Mouse (Mus musculus) forebrain, embryonic 16.5 days (tissue): ENCODE data around the gene Tas2r122. TPM values are rescaled to one million over a fixed set of nuclear protein-coding genes. Genes with fewer than 3 reads are reported as not detected.
"Not testable (repeated sequence)": the region's sequence is repeated elsewhere in the genome, so short reads cannot be mapped to it uniquely, and the experiment has no call there.

Source experiments
- ATAC-seq: fragments of 200-750 bp; cut with Nextera tagmentation; 2 replicates; pipeline ENCODE4 v1.8.0; 2017; ENCODE audit warnings: mild to moderate bottlenecking, moderate library complexity
- H3K27ac ChIP-seq: fragments of 300-500 bp; sonication (generic); 2 replicates; pipeline ENCODE4 v1.5.1; 2014; ENCODE audit warnings: low read length, control low read depth
- H3K27me3 ChIP-seq: fragments of 300-500 bp; sonication (generic); replicated peaks from 2 replicates; pipeline ENCODE4 v1.6.1; 2014; ENCODE audit warnings: low read length; ENCODE audit not compliant: control insufficient read depth, insufficient read depth
- H3K36me3 ChIP-seq: fragments of 300-500 bp; sonication (generic); 2 replicates; pipeline ENCODE4 v1.6.1; 2014; ENCODE audit not compliant: control insufficient read depth, insufficient read depth
- H3K4me1 ChIP-seq: fragments of 300-500 bp; sonication (generic); replicated peaks from 2 replicates; pipeline ENCODE4 v1.6.1; 2014; ENCODE audit warnings: low read length; ENCODE audit not compliant: control insufficient read depth, insufficient read depth
- H3K4me2 ChIP-seq: fragments of 300-500 bp; sonication (generic); 2 replicates; pipeline ENCODE4 v1.6.1; 2014; ENCODE audit warnings: mild to moderate bottlenecking, low read length, control low read depth
- H3K4me3 ChIP-seq: fragments of 300-500 bp; sonication (generic); replicated peaks from 2 replicates; pipeline ENCODE4 v1.5.1; 2014; ENCODE audit warnings: mild to moderate bottlenecking, low read length, control low read depth
- H3K9ac ChIP-seq: fragments of 300-500 bp; sonication (generic); replicated peaks from 2 replicates; pipeline ENCODE4 v1.6.1; 2014; ENCODE audit warnings: low read depth, low read length, control low read depth
- H3K9me3 ChIP-seq: fragments of 300-500 bp; sonication (generic); 2 replicates; pipeline ENCODE4 v1.6.1; 2016; ENCODE audit warnings: low read length; ENCODE audit not compliant: control insufficient read depth
- WGBS: fragments of 180-500 bp; shearing (Covaris S2); extraction: QIAGEN DNeasy Blood & Tissue Kit; methylation state at CpG from one replicate; pipeline ENCODE4 v1.1.7; 2014; 5-methylcytosine and 5-hydroxymethylcytosine counted together
- polyA plus RNA-seq: library from polyadenylated mRNA; unstranded; fragments of >200 nt; fragmentation: Nextera tagmentation; extraction: Ambion mirVana; gene quantifications from 2 replicates; pipeline ENCODE4 v1.2.1, GENCODE M21; 2015

Tas2r122 gene
- polyA plus RNA-seq: not detected in 2 replicates

GRCm38 (mm10) chr6:132711828-132712227 lies at the start of gene Tas2r122:
TSS of gene Tas2r122 (minus strand) at chr6:132711928.
- no peaks in the 10 kb centered on the region for H3K36me3 ChIP-seq
- H3K4me2 ChIP-seq: no peak within 1 kb of the TSS
- 83% methylated on average over 3 of the region's 3 CpGs for WGBS
- no peaks in the 10 kb centered on the region for H3K9me3 ChIP-seq
- H3K27ac ChIP-seq: no peak within 1 kb of the TSS
- H3K27me3 ChIP-seq: no peaks in the 10 kb centered on the region
- no peaks in the 10 kb centered on the region for H3K4me1 ChIP-seq
- H3K4me3 ChIP-seq: no peak within 1 kb of the TSS
- no peak for ATAC-seq
- no peak within 1 kb of the TSS for H3K9ac ChIP-seq

DNA sequence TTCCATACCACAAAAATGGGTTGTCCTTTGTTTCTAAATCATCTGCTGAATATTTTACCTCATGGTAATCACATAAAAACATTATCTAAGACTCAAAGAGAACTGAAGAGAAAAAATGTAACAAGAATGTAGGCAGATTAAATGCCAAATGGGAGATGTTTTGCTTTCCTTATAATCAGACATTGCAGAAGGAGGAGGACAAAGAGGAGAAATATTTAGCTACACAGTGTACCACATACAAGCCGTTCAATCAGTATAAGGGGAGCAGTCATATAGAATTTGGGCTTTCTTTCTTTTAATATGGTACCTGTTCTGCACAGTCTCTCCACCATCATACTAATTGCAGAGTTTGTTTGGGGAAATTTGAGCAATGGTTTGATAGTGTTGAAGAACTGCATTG lies 42.7 kb upstream of the Tas2r122 start, which contains the start of gene Tas2r124:
Tas2r124 (plus strand) TSS at position 301 of the 400 bp plus-strand sequence.
- no peak within 1 kb of the TSS for H3K4me3 ChIP-seq
- no peaks in the 10 kb centered on the region for H3K36me3 ChIP-seq
- no peak within 1 kb of the TSS for H3K27ac ChIP-seq
- WGBS: 76% methylated on average over 1 of the region's 1 CpGs
- no peaks in the 10 kb centered on the region for H3K4me1 ChIP-seq
- no peak within 1 kb of the TSS for H3K9ac ChIP-seq
- no peaks in the 10 kb centered on the region for H3K27me3 ChIP-seq
- no peak for ATAC-seq
- no peaks in the 10 kb centered on the region for H3K9me3 ChIP-seq
- H3K4me2 ChIP-seq: no peak within 1 kb of the TSS

GRCm38 (mm10) chr6:132750206-132750605 lies 38.5 kb upstream of the Tas2r122 start:
- H3K4me3 ChIP-seq: no peak overlapping the region
- H3K4me1 ChIP-seq: no peaks in the 10 kb centered on the region
- no peak for ATAC-seq
- no peak overlapping the region for H3K4me2 ChIP-seq
- H3K36me3 ChIP-seq: no peaks in the 10 kb centered on the region
- whole genome bisulfite sequencing: 88% methylated on average over 2 of the region's 2 CpGs
- H3K9me3 ChIP-seq: no peaks in the 10 kb centered on the region
- H3K27me3 ChIP-seq: no peaks in the 10 kb centered on the region
- no peak overlapping the region for H3K27ac ChIP-seq
- no peak overlapping the region for H3K9ac ChIP-seq

DNA sequence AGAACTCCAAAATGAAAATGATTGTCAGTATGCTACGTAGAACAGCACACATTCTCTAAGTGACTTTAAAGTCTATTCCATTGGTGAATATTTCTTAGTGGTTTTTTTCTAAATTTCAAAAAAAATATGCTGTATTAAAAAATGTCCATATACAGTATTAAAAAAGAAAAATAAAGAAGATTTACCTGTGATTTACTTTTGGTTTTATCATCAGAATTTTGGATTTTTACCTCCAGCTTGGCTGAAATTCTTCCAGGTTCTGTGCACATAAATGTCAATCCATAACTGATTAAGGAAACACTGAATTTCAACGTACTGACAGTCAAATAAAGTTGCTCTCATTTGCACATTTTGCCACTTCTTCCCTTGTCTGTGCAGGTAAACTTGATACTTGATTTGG lies 26.2 kb upstream of the Tas2r122 start, which contains the start of gene Tas2r115:
Tas2r115 (minus strand) TSS at position 101 of the 400 bp plus-strand sequence.
- no peaks in the 10 kb centered on the region for H3K9me3 ChIP-seq

GRCm38 (mm10) chr6:132700907-132701306 lies 10.8 kb downstream of the Tas2r122 start, which contains the start of gene Tas2r121:
TSS of gene Tas2r121 (minus strand) at chr6:132701007.
- no peaks in the 10 kb centered on the region for H3K36me3 ChIP-seq
- no peak within 1 kb of the TSS for H3K4me2 ChIP-seq

More for the DNA sequence above, 26.2 kb upstream of the Tas2r122 start, which contains the start of gene Tas2r115:
- Histone ChIP-seq H3K27ac (no peak within 1 kb of the TSS), H3K36me3 (no peaks in the 10 kb centered on the region), H3K9ac (no peak within 1 kb of the TSS), H3K27me3 (no peaks in the 10 kb centered on the region), H3K4me1 (no peaks in the 10 kb centered on the region), H3K4me3 (no peak within 1 kb of the TSS), H3K4me2 (no peak within 1 kb of the TSS)
- WGBS: 78% methylated on average over 2 of the region's 2 CpGs
- no peak for ATAC-seq

GRCm38 (mm10) chr6:132691596-132691995 lies 20.1 kb downstream of the Tas2r122 start:
- not testable (repeated sequence) for H3K9me3 ChIP-seq, H3K9ac ChIP-seq, H3K4me1 ChIP-seq, H3K4me3 ChIP-seq, ATAC-seq, H3K27ac ChIP-seq, H3K27me3 ChIP-seq, H3K36me3 ChIP-seq, H3K4me2 ChIP-seq
- 81% methylated on average over 7 of the region's 7 CpGs for WGBS

More at GRCm38 (mm10) chr6:132700907-132701306, 10.8 kb downstream of the Tas2r122 start, which contains the start of gene Tas2r121:
- H3K9ac ChIP-seq: no peak within 1 kb of the TSS
- ATAC-seq: no peak
- H3K9me3 ChIP-seq: no peaks in the 10 kb centered on the region
- no peak within 1 kb of the TSS for H3K4me3 ChIP-seq
- no peaks in the 10 kb centered on the region for H3K4me1 ChIP-seq
- H3K27me3 ChIP-seq: no peaks in the 10 kb centered on the region
- 82% methylated on average over 1 of the region's 1 CpGs for WGBS
- H3K27ac ChIP-seq: no peak within 1 kb of the TSS

Other genes starting within 250 kb of the Tas2r122 start
- not detected in 2 replicates for gene Prh1, start 142.1 kb downstream of the Tas2r122 start, polyA plus RNA-seq
- gene Prp2, start 116.0 kb downstream of the Tas2r122 start, polyA plus RNA-seq: not detected in 2 replicates
- not detected in 2 replicates for gene A630073D07Rik, start 60.4 kb downstream of the Tas2r122 start, polyA plus RNA-seq
- gene Tas2r120, start 55.0 kb downstream of the Tas2r122 start, polyA plus RNA-seq: not detected in 2 replicates
- not detected in 2 replicates for gene Tas2r121, start 10.9 kb downstream of the Tas2r122 start, polyA plus RNA-seq
- gene Tas2r115, start 26.1 kb upstream of the Tas2r122 start, polyA plus RNA-seq: not detected in 2 replicates
- not detected in 2 replicates for gene Tas2r124, start 42.8 kb upstream of the Tas2r122 start, polyA plus RNA-seq
- not detected in 2 replicates for gene Tas2r102, start 50.2 kb upstream of the Tas2r122 start, polyA plus RNA-seq
- gene Tas2r136, start 66.2 kb upstream of the Tas2r122 start, polyA plus RNA-seq: not detected in 2 replicates
- gene Tas2r117, start 90.9 kb upstream of the Tas2r122 start, polyA plus RNA-seq: not detected in 2 replicates
- gene Tas2r123, start 135.2 kb upstream of the Tas2r122 start, polyA plus RNA-seq: not detected in 2 replicates
- not detected in 2 replicates for gene Tas2r116, start 143.5 kb upstream of the Tas2r122 start, polyA plus RNA-seq
- gene Tas2r110, start 156.1 kb upstream of the Tas2r122 start, polyA plus RNA-seq: not detected in 2 replicates
- gene Tas2r113, start 181.1 kb upstream of the Tas2r122 start, polyA plus RNA-seq: not detected in 2 replicates
- gene Tas2r125, start 197.7 kb upstream of the Tas2r122 start, polyA plus RNA-seq: not detected in 2 replicates
- gene Tas2r129, start 239.2 kb upstream of the Tas2r122 start, polyA plus RNA-seq: not detected in 2 replicates
- not detected in 2 replicates for gene Tas2r131, start 246.0 kb upstream of the Tas2r122 start, polyA plus RNA-seq